Mouse (Mus musculus) mature B cell (primary cell): ENCODE measurements around the gene Lgals3.

Source experiments
- in situ Hi-C: fragments of 300-500 bp; cut with MboI; formaldehyde crosslinking; loops from 2 replicates; pipeline ENCODE4 v1.14.3; 2019

The Lgals3 gene

GRCm38 (mm10) chr14:47432987-47433386 lies 65.4 kb downstream of the Lgals3 start:
- in situ Hi-C loops: no loop called here
